Mouse (Mus musculus): Measurements from ENCODE around the gene Wbp2. TPM values are rescaled to one million over a fixed set of nuclear protein-coding genes. Genes with fewer than 3 reads are reported as not detected.
A peak's percentile ranks its signal among the peaks of the same experiment; 100 is the strongest.

Gene Wbp2
- total RNA-seq, 2 experiments from 2014 or later = 96.6 to 99.5 TPM

DNA sequence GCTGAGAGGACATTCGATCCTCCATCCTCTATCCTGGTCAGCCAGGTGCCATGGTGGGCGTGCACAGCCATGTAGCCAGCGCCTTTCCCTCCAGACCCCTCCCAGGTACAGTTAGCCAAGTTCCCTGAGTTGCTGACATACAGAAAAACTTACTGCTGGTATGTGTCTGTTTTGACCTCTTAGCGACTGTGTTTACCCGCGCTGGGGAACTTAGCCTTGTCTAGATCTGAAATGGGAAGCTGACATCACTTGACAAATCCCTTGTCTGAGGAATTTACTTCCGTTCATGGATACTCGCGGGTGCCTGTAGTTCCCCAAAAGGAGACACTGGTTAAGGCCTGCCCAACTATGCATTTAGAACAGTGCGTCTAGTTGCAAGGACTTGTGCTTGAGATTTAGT, 23.7 kb upstream of the Wbp2 start:
- DNase-seq = no peak
- intact Hi-C loops (cut with DNase I) = loop anchor here (1.0 to 2.0 kb wide), 2 partner anchors 20 to 23 kb away; partner anchors contain the start of gene Trim65

DNA sequence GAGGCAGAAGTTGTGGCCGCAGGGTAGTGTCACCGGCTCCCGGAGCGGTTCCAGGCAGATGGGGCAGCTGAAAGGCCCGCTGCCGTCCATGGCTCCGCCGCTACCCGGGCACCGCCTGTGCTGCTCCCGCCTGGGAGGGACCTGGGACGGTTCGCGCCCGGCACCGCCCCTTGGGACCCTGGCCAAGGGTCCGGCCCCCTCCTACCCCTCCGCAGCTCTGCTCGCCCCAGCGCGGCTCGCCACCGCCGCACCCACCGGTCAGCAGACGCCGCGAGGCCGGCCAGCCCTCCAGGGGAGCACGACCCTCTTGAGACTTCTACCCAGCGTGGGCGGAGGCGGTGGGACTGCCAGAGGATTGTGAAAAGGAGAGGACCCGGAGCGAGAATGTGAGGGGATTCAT, 23.3 kb upstream of the Wbp2 start:
- intact Hi-C loops (cut with DNase I) = loop anchor here (1.0 to 2.0 kb wide), 2 partner anchors 21 to 23 kb away; partner anchors contain the start of gene Trim65
- peak; percentile 89 to 91 for DNase-seq

DNA sequence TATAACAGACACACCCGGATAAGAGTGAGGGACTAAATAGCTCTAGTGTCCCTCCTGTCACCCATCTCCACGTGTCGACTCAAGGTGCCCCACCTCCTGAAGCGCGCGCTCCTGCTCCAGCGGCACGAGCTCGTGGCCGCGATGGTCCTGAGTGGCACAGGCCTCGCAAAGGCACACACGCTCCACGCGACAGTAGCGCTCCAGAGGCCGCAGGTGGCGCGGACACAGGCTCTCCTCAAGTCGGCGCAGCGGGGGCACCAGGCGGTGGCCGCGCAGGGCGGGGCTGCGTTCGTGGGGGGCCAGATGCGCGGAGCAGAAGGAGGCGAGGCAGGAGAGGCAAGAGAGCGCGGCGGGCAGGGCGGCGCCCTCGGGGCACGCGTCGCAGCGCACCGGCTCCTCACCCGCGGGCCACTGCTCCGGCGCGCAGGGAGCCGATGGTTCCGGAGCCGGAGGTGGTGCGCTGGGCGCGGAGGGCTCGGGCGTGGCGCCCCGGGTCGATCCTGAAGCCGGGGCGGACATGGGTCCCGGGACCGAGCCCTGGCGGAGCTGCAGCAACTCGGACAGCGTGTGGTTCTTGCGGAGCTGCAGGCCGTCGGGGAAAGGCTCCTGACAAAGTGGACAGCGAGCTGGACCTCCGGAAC, 22.8 kb upstream of the Wbp2 start:
- intact Hi-C loops (cut with DNase I) = loop anchor here (1.0 to 2.0 kb wide), 2 partner anchors 21 to 22 kb away; partner anchors contain the start of gene Trim65
- DNase-seq = peak; percentile 54 to 58

DNA sequence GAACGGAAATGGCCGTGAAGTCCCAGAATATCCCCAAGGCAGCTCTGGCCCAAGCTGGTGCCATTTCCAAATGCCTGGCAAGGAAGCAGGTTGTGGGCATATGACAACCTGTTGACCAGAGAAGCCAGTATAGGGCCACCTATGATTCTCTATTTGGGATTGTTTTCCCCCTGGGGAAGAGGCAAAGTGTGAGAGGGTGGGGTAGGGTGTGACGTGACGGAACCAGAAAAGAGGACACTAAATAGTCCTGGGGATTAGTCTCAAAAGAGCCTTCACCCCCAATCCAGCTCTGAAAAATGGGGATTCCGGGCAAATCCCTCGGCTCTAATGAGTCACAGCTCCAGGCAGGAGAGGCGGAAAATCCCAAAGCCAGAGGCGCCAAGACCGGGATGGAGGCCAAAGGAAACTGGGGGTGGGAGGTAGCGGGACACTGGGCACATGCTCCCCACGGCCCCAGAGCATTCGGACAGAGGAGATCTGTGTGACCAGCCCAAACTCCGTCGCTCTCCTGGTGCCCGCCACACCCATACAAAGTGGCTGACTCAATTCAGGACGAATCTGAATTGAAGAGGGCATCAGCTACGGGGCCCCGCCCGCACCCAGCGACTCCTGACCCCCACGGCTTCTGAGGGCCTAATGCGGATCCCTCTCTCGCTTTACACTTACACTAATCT, 21.8 kb upstream of the Wbp2 start:
- intact Hi-C loops (cut with DNase I) = no loop called here
- peak; percentile 85 to 87 for DNase-seq

DNA sequence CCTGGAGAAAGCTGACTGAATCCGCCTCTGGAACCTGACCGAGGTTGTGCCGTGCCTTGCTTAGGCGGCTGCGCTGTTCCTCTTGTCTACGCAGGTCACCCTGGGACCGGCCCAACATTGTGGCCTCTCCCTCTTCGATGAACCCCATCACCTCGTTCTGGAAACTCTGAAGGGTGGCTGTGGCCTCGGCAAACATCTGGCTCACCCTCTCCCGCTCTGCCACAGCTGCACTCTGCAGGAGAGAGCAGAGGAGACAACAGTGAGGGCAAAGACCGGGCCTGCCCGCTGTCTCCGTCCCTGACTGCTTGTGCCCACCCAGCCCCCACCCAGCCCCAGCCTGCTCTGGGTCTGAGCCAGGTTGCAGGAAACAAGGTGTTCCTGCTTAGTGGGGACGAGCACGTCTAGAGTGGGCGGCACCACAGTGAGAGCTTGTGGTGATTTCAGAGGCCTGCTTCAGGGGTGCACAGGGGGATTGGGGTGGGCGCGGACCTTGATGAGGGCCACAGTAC, 21.0 kb upstream of the Wbp2 start:
- intact Hi-C loops (cut with DNase I) = no loop called here
- DNase-seq = no peak

DNA sequence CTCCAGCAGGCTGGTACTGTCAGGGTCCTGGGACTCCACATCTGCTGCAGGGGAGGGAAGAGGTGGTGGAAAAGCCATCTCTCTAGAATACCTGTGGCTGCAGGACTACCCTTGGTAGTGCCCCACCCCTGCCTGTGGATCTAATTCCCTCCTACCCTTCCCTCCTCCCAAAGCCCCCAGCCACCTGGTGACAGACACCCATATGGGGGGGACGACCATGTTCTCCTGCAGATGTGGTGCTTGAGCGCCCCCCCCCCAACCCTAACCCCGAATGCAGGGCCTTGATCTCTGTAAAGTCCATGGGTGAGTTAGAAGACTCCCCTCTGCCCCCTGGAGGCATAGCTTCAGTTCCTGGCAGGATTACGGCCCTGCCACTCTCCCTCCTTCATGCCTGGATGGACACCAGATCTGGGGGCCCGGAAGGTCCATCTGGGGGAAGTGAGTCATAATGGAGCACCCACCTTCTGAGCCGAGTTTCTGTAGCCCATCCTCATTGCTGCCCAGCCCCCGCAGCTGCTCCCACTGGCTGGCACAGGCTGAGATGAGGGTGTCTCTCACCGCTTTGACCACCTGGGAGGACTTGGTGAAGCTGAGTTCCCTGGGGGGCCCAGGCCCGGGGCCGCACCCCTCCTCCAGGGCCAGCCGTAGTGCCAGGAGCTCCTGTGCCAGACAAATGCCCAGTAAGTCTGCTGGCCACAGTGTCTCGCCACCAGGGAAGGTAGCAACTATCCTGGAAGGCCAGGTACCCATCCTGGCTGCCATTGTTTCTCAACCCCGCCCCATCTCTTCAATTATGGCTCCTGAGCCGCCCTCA, 20.4 kb upstream of the Wbp2 start:
- DNase-seq = peak; percentile 36 to 48

DNA sequence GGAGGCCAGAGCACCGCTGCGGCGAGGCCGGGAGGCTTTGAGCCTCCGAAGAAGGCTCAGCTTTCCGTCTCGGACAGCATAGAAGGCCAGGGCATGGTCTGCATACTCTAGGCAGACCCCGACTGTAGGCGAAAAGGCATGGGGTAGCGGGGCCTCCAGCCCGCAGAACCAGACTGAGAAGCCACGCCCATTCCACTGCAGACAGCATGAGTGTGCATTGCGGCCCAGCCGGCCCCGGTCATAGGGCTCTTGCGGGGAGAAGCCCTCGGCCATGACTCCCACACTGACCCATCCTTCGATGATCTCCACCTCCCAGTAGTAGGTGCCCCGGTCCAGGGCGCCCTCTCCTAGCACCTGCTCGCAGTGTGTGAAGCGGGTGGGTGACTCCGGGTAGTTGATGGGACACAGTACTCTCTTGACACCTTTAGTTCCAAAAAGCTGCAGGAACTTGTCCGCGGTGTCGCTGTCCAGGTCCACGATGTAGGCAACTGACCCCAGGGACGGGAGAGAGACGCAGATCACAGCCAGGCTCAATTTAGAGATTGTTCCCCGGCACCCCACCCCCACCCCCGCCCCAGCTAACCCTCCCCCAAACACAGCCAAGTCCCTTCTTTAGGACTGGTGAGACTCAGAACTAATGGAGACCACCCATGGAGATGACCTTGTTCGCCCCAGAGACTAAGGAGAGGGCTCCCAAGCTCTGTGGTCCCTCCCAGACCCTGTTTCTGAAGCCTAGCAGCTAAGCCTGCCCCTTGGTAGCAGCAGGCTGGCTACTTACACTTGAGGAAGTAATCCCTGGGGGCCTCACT, 19.6 kb upstream of the Wbp2 start:
- no peak for DNase-seq
- intact Hi-C loops (cut with DNase I) = no loop called here

More for the DNA sequence above, 20.4 kb upstream of the Wbp2 start:
- intact Hi-C loops (cut with DNase I) = no loop called here

DNA sequence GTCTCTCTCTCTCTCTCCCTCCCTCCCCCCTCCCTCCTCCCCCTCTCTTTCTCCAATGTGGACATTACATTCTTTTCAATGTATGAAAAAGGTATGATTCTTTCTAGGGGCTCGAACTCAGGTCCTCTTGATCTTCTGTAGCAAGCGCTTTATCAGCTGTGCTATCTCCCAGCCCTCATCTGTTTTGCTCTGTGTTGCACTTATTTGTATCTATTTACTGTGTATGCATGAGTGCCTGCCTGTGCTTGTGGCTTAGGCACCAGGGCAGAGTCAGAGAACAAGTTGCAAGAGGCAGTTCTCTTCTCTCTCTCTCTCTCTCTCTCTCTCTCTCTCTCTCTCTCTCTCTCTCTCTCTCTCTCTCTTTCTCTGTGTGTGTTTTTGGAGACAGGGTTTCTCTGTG, 18.3 kb upstream of the Wbp2 start:
- intact Hi-C loops (cut with DNase I) = no loop called here

DNA sequence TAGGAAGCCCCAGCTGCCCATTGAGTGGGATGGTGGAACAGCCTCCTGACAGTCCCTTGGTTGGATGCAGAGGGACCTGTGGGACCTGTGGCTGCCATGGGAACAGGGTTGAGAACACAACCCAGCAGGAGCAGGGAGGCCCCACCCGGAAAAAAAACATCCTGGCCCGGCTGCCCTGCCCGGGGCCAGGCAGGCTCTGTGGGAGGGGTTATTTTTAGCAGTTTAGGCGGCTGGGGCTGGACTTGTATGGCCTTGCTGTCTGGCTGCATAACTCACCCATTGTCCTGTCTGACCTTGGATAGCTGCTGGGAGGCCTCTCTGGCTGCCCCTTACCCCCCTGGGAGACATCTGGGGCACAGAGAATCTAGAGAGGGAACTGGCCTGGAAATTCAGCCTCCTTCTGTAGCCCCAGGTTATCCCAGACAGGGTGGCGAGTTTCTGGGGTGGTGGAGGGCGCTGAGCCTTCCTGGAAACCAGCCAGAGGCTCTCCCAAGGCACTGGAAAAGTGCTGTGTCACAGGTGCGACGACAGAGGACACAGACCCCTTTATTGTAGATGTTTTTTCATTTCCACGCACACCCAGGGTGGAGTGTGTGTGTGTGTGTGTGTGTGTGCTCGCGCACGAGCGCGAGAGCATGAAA, 17.3 kb upstream of the Wbp2 start:
- peak; percentile 83 to 86 for DNase-seq

More for the DNA sequence above, 18.3 kb upstream of the Wbp2 start:
- DNase-seq = no peak

DNA sequence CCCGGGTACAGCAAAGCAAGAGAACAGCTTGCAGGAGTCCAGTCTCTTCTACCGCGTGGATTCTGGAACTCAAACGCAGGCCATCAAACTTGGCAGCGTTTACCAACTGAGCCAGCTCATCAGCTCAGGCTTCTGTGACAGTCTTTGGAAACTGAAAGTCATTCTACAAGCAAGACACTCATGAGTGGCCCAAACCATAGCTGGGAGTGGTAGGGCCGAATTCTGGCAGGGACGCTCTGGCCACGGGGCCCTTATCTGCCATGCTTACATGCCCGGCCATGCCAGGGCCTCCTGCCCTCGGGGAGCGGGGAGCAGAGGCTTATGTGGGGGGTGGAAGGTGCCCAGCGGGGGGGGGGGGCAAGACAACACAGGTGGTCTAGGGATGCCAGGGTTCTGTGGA, 16.8 kb upstream of the Wbp2 start:
- DNase-seq = peak; percentile 45 to 54

More for the DNA sequence above, 17.3 kb upstream of the Wbp2 start:
- intact Hi-C loops (cut with DNase I) = no loop called here

DNA sequence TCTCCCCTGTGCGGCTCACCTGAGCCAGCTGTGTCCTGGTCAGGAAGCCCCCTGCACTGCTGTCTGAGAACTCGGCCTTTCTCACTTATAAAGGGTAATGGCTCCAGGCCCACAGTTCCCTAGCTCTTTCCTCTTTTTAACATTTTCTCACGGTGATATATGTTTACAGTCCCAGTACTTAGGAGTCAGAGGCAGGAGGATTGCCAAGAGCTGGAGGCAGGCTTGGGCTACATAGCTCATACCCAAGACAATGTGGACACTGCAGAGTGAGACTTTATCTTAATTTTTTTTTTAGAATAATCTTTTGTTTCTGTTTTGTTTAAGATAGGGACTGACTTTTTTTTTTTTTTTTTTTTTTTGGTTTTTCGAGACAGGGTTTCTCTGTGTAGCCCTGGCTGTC, 15.7 kb upstream of the Wbp2 start:
- intact Hi-C loops (cut with DNase I) = no loop called here
- peak; percentile 56 to 62 for DNase-seq

More for the DNA sequence above, 16.8 kb upstream of the Wbp2 start:
- intact Hi-C loops (cut with DNase I) = no loop called here

DNA sequence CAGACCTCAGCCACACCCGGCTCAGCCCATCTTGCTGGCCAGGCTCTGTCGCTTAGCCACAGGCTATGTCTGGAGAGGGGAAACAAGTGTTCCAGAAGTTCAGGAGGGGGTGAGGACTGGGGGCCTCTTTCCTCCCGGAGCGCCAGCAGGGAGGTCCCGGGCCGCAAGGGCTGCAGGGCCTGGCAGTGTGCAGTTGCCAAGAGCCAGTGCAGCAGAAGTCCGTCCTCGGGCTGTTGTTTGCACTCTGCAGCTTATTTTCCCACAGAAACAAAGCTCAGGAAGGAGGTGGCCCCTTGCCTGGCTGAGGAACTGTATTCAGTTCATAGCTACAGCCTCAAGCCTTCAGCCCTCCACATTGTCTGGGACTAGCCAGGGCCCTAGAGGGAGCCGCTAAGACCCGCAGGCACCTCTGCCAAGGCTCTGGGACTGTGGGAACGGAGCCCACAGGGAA, 15.2 kb upstream of the Wbp2 start:
- intact Hi-C loops (cut with DNase I) = no loop called here
- DNase-seq = peak; percentile 79 to 81

DNA sequence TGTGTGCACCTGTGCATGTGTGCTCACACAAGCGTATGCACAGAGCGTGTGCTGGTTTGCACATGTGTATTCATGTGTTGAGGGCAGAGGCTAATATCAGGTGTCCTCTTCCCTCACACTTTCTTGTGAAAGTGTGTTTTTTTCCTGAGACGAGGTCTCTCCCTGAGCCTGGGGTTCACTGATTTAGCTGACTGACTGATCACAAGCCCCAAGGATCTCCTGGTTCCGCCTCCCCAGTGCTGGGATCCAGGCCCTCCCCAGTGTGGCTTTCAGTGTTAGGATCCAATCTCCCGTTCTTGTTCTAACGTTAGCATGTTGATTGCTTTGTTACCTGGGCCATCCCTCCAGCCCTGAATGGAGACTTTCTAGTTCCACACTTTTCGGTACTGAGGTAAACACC, 14.0 kb upstream of the Wbp2 start:
- DNase-seq = no peak
- intact Hi-C loops (cut with DNase I) = no loop called here

DNA sequence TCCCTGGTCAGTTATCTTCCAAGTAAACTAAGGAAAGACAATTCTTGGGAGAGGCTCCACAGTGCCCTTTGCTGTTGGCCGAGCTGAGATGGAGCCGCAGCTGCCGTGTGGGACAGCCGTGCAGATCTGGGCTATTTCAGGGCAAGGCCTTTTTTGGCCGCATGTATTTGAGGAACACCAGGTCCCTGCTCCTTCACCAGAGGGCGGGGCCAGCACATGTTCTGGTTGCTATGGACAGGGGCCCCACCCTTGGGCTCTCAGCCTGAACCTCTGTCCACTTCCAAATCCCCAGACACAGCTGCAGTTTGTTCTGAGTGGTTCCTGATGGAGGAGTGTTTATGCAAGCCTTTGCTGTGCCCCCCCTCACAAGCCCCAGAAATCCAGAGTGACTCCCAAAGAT, 13.6 kb upstream of the Wbp2 start:
- intact Hi-C loops (cut with DNase I) = no loop called here
- DNase-seq = peak; percentile 87 to 90

DNA sequence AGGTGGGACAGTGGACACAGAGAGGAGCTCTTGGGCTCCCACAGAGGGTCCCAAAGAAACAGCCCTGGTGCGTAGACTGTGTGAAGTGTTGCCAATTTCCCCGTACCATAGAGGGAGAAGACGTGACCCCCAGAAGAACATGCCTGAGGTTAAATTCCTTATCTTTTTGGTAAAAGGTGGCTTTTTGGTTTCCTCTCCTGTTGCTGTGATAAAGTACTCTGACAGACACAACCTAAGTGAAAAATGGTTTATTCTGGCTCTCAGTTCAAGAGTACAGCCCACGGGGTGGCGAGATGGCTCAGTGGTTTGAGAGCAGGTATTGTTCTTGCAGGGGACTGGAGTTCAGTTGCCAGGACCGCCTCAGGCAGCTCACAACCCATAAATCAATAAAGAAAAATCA, 12.7 kb upstream of the Wbp2 start:
- intact Hi-C loops (cut with DNase I) = no loop called here
- no peak for DNase-seq

DNA sequence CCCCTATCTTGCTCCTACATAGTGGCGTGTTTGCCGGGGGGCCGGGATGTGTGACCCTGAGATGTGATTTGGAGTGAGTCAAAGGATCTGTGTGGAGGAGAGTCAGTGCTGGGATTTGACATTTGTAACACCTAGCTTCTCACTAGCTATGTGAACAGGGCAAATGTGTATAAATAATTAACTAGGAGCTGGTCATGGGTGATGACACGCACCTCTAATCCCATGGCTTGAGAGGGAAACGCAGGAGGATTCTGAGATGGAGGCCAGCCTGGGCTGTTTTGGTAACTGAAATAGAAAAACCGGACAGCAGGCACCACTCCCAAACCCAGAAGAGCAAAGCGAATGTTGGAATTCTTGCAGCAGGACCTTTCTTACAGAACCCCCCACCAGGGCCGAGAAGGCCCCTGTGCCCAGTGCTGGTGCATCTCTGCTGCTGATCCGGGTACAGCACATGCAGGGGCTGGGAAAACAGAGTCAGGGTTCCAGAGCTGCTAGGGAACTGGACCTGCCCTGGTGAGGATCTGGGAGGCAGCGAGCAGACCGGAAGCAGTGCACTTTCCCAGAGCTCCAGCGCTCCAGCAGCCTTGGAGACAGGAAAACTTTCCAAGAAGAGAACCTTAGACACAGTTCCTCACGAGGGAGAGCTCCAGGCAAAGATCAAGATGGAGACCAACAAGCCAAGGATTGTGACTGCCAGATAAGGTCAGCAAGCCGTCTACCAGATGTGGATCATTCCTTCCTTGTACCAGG, 12.1 kb upstream of the Wbp2 start:
- peak in 1 of 2 experiments; percentile 54 for DNase-seq
- intact Hi-C loops (cut with DNase I) = no loop called here

DNA sequence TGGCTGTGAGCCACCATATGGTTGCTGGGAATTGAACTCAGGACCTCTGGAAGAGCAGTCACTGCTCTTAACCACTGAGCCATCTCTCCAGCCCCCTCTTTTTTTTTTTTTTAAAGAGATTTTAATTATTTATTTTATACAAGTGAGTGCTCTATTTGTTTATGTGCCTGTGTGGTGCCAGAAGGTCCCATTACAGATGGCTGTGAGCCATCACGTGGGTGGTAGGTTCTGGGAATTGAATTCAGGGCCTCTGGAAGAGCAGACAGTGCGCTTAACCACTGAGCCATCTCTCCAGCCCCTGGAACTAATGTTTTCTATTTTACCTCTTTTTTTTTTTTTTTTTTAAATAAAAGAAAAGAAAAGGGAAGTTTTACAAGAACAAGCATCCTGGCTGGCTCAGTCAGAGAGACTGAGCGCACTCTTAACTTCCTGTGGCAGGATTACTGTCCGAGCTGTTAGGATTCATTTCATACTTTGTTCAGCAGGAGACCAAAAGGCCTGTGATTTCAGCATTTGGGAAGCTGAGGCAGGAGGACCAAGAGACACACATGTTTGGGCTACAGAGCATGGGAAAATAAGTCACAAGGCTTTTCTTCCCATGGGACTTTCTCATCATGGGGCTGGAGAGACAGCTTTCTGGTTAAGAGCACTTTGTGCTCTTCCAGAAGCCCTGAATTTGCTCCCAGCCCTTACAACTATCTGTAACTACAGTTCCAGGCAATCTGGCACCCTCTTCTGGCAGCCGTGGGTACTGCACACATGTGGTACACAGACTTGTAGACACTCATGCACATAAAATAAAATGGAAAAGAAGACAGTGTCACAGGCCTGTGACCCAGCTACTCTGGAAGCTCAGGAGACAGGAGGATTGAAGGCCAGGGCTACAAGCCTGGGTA, 9.7 kb upstream of the Wbp2 start:
- intact Hi-C loops (cut with DNase I) = no loop called here
- peak in 1 of 2 experiments; percentile 51 for DNase-seq

DNA sequence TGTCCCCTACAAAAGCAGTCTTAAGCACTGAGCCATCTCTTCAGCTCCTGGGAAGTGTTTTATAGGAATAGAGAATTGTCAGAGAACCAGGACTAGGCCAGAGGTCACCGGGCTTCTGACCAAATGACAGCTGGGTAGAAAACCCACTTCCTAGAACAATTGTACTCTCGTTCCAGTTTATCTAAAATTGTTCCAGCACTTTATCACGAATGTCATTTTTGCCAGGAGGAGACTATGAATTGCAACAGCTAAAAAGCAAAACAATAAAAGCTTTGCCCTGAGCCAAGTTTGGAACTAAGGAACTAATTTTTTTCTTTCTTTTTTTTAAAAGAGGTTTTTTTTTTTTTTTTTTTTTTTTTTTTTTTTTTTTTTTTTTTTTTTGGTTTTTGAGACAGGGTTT, 8.8 kb upstream of the Wbp2 start:
- intact Hi-C loops (cut with DNase I) = no loop called here
- peak; percentile 78 to 84 for DNase-seq
